Mouse (Mus musculus) G1E (cell line): ENCODE results near the gene Prap1. TPM values are rescaled to one million over a fixed set of nuclear protein-coding genes. Genes with fewer than 3 reads are reported as not detected.

Source experiments
- ATAC-seq: 2 replicates; pipeline ENCODE4 v1.8.0; 2016; ENCODE audit warnings: mild to moderate bottlenecking; ENCODE audit not compliant: insufficient number of reproducible peaks, poor library complexity, low FRiP score, severe bottlenecking; ENCODE audit errors: extremely low read depth
- DNase-seq: peaks from one replicate; pipeline ENCODE4 v3.0.0; 2012; ENCODE audit warnings: low spot score
- H3K27me3 ChIP-seq: 2 replicates; pipeline ENCODE4 v1.6.1; 2012; ENCODE audit warnings: mild to moderate bottlenecking, low read length, inconsistent platforms; ENCODE audit not compliant: insufficient read depth
- H3K36me3 ChIP-seq: replicated peaks from 2 replicates; pipeline ENCODE3; 2012; ENCODE audit warnings: mild to moderate bottlenecking, inconsistent platforms
- H3K4me1 ChIP-seq: 2 replicates; pipeline ENCODE4 v1.6.1; 2012; ENCODE audit warnings: low read depth, low read length, inconsistent platforms, mixed read lengths; ENCODE audit not compliant: insufficient read depth
- H3K4me3 ChIP-seq: 2 replicates; pipeline ENCODE4 v1.5.1; 2012; ENCODE audit warnings: low read depth, mild to moderate bottlenecking, inconsistent platforms, low read length, moderate library complexity, mixed read lengths
- H3K9me3 ChIP-seq: replicated peaks from 2 replicates; pipeline ENCODE4 v1.6.1; 2012; ENCODE audit warnings: inconsistent platforms
- CTCF ChIP-seq: IDR thresholded peaks from 2 replicates; pipeline ENCODE4 v1.5.1; 2012; ENCODE audit warnings: low read depth, low read length, inconsistent platforms, mixed read lengths
- GATA1 ChIP-seq: IDR thresholded peaks from 2 replicates; pipeline ENCODE4 v1.6.1; 2012; ENCODE audit warnings: borderline replicate concordance, low read length, inconsistent platforms, mixed read lengths
- GATA2 ChIP-seq: IDR thresholded peaks from 2 replicates; pipeline ENCODE4 v1.6.1; 2012; ENCODE audit warnings: low read depth, low read length, inconsistent platforms, borderline replicate concordance
- POLR2AphosphoS5 ChIP-seq: IDR thresholded peaks from 2 replicates; pipeline ENCODE4 v1.6.1; 2012; ENCODE audit warnings: low read depth, low read length, inconsistent platforms; ENCODE audit not compliant: insufficient replicate concordance
- TAL1 ChIP-seq: conservative IDR thresholded peaks from 2 replicates; pipeline ENCODE4 v1.6.1; 2012; ENCODE audit warnings: low read depth, low read length, inconsistent platforms, mixed read lengths
- polyA plus RNA-seq: library from polyadenylated mRNA; stranded (reverse); fragments of >175 nt; gene quantifications from 2 replicates; pipeline ENCODE4 v1.2.3, GENCODE M21; 2012
- total RNA-seq, 2 experiments: library from RNA; stranded (forward) in 1 of 2; stranded (reverse) in 1 of 2; fragments of 200-1000 nt in 1 of 2; fragments of >200 nt in 1 of 2; fragmentation: Nextera tagmentation in 1 of 2; gene quantifications; 2 replicates each; pipeline ENCODE4 v1.2.3; 2014 to 2017

The Prap1 gene
- not detected in 2 replicates for total RNA-seq (2014; fragmentation: Nextera tagmentation)
- total RNA-seq (2017): not detected in 2 replicates
- not detected in 2 replicates for polyA plus RNA-seq

GRCm38 (mm10) chr7:140092924-140093528 lies at the start of gene Prap1:
TSS of gene Prap1 (plus strand) at chr7:140093395.
- Histone ChIP-seq H3K27me3 (peaks cover 19% of the 10 kb centered on the region), H3K9me3 (no peaks in the 10 kb centered on the region), H3K36me3 (no peaks in the 10 kb centered on the region), H3K4me1 (no peaks in the 10 kb centered on the region), H3K4me3 (no peak within 1 kb of the TSS)
- no peak for TF ChIP-seq TAL1
- TF ChIP-seq GATA1: no peak
- TF ChIP-seq CTCF: no peak
- no peak for TF ChIP-seq POLR2AphosphoS5
- TF ChIP-seq GATA2: no peak
- DNase-seq: no peak
- no peak for ATAC-seq

- Histone ChIP-seq H3K9me3 (peaks cover 4% of the 10 kb centered on the region; the same call in 1 of the 2 replicates), H3K4me3 (no peak overlapping the region), H3K4me1 (peaks cover 6% of the 10 kb centered on the region; the same call in 1 of the 2 replicates), H3K36me3 (peaks cover 7% of the 10 kb centered on the region), H3K27me3 (peaks cover 41% of the 10 kb centered on the region)
- ATAC-seq (no peak), DNase-seq (no peak)
- TF ChIP-seq POLR2AphosphoS5: no peak
- TF ChIP-seq GATA2: no peak
- TF ChIP-seq GATA1: no peak
- TF ChIP-seq TAL1: no peak
- no peak for TF ChIP-seq CTCF
These were observed 47.6 kb upstream of the Prap1 start for GRCm38 (mm10) chr7:140045546-140045945.

GRCm38 (mm10) chr7:140047811-140048311 lies 45.3 kb upstream of the Prap1 start:
- Histone ChIP-seq H3K27me3 (peaks cover 42% of the 10 kb centered on the region), H3K4me3 (no peak overlapping the region), H3K4me1 (peaks cover under 1% of the 10 kb centered on the region; the same call in 1 of the 2 replicates), H3K9me3 (peaks cover 4% of the 10 kb centered on the region; the same call in 1 of the 2 replicates), H3K36me3 (no peaks in the 10 kb centered on the region)
- TF ChIP-seq POLR2AphosphoS5 (no peak), GATA2 (no peak), CTCF (no peak), GATA1 (no peak), TAL1 (no peak)
- ATAC-seq: no peak
- DNase-seq: no peak

- H3K4me1 ChIP-seq: no peaks in the 10 kb centered on the region; the same call in 1 of the 2 replicates
- H3K27me3 ChIP-seq: peaks cover 45% of the 10 kb centered on the region
- DNase-seq (no peak), ATAC-seq (no peak)
- H3K9me3 ChIP-seq: peaks cover 4% of the 10 kb centered on the region; the same call in 1 of the 2 replicates
- H3K36me3 ChIP-seq: no peaks in the 10 kb centered on the region
- H3K4me3 ChIP-seq: no peak within 1 kb of the TSS; the same call in 1 of the 2 replicates
- TF ChIP-seq GATA1: no peak
- no peak for TF ChIP-seq CTCF
- no peak for TF ChIP-seq GATA2
These were observed 44.7 kb upstream of the Prap1 start, which contains the start of gene Msx3 for GRCm38 (mm10) chr7:140048361-140049114. TSS of gene Msx3 (minus strand) at chr7:140049089.

- Histone ChIP-seq H3K4me1 (no peaks in the 10 kb centered on the region; the same call in 1 of the 2 replicates), H3K36me3 (no peaks in the 10 kb centered on the region), H3K27me3 (peaks cover 45% of the 10 kb centered on the region), H3K4me3 (no peak overlapping the region; the same call in 1 of the 2 replicates), H3K9me3 (peaks cover 4% of the 10 kb centered on the region; the same call in 1 of the 2 replicates)
- DNase-seq: no peak
- no peak for ATAC-seq
- TF ChIP-seq GATA1 (no peak), GATA2 (no peak), TAL1 (no peak), CTCF (no peak), POLR2AphosphoS5 (no peak)
These were observed 44.0 kb upstream of the Prap1 start for GRCm38 (mm10) chr7:140049115-140049689.
